Mouse (Mus musculus) C2C12 (cell line): ENCODE results near the gene Ccdc54.

ENCODE experiments used
- CEBPB ChIP-seq: IDR thresholded peaks from one replicate; pipeline ENCODE4 v1.6.1; 2011; ENCODE audit warnings: low read depth, mild to moderate bottlenecking, control low read depth, moderate library complexity
- CTCF ChIP-seq: IDR thresholded peaks from one replicate; pipeline ENCODE4 v1.5.1; 2011; ENCODE audit not compliant: control insufficient read depth, insufficient read depth, insufficient read length
- FOSL1 ChIP-seq: IDR thresholded peaks from one replicate; pipeline ENCODE4 v1.8.0; 2011; ENCODE audit warnings: mild to moderate bottlenecking, low read length; ENCODE audit not compliant: poor library complexity, insufficient read depth, severe bottlenecking
- MAX ChIP-seq: IDR thresholded peaks from one replicate; pipeline ENCODE4 v1.6.1; 2011; ENCODE audit warnings: mild to moderate bottlenecking, control low read depth
- MYOD1 ChIP-seq: IDR thresholded peaks from one replicate; pipeline ENCODE4 v1.6.1; 2011; ENCODE audit warnings: low read depth; ENCODE audit not compliant: control insufficient read depth, insufficient read length
- MYOG ChIP-seq: IDR thresholded peaks from one replicate; pipeline ENCODE4 v1.6.1; 2011; ENCODE audit not compliant: control insufficient read depth, insufficient read length; ENCODE audit errors: extremely low read depth
- USF1 ChIP-seq: IDR thresholded peaks from one replicate; pipeline ENCODE4 v1.6.1; 2011; ENCODE audit warnings: low read depth, mild to moderate bottlenecking, control low read depth, moderate library complexity

- TF ChIP-seq CTCF (no peak), USF1 (no peak), MYOG (no peak), FOSL1 (no peak), MAX (no peak), CEBPB (no peak), MYOD1 (no peak)
Observed at GRCm38 (mm10) chr16:50610580-50610979, 19.6 kb upstream of the Ccdc54 start.
